Mouse (Mus musculus) forebrain, embryonic 11.5 days (tissue): Measurements from ENCODE around the gene Tmem45b. TPM values are rescaled to one million over a fixed set of nuclear protein-coding genes. Genes with fewer than 3 reads are reported as not detected.

Experiments used
- ATAC-seq: fragments of 200-750 bp; cut with Nextera tagmentation; replicated peaks from 2 replicates; pipeline ENCODE4 v1.8.0; 2017; ENCODE audit warnings: moderate TSS enrichment; ENCODE audit not compliant: low FRiP score
- DNase-seq: peaks from one replicate; pipeline ENCODE4 v3.0.0-alpha.2; 2017; ENCODE audit warnings: low spot score
- H3K27ac ChIP-seq: fragments of 300-500 bp; sonication (generic); 2 replicates; pipeline ENCODE4 v1.5.1; 2014; ENCODE audit warnings: low read depth, low read length
- H3K27me3 ChIP-seq: fragments of 300-500 bp; sonication (generic); 2 replicates; pipeline ENCODE4 v1.6.1; 2014; ENCODE audit warnings: mild to moderate bottlenecking, low read length, mixed read lengths; ENCODE audit not compliant: control insufficient read depth, insufficient read depth
- H3K36me3 ChIP-seq: fragments of 300-500 bp; sonication (generic); 2 replicates; pipeline ENCODE4 v1.6.1; 2014; ENCODE audit warnings: mild to moderate bottlenecking, low read length, moderate library complexity, mixed read lengths; ENCODE audit not compliant: control insufficient read depth, insufficient read depth
- H3K4me1 ChIP-seq: fragments of 300-500 bp; sonication (generic); replicated peaks from 2 replicates; pipeline ENCODE4 v1.6.1; 2014; ENCODE audit warnings: low read length, mixed read lengths; ENCODE audit not compliant: control insufficient read depth, insufficient read depth
- H3K4me2 ChIP-seq: fragments of 300-500 bp; sonication (generic); 2 replicates; pipeline ENCODE4 v1.6.1; 2014; ENCODE audit warnings: low read depth, mild to moderate bottlenecking, low read length, moderate library complexity, mixed read lengths; ENCODE audit not compliant: severe bottlenecking
- H3K4me3 ChIP-seq: fragments of 300-500 bp; sonication (generic); 2 replicates; pipeline ENCODE4 v1.5.1; 2014; ENCODE audit warnings: low read depth, low read length
- H3K9ac ChIP-seq: fragments of 300-500 bp; sonication (generic); 2 replicates; pipeline ENCODE4 v1.6.1; 2014; ENCODE audit warnings: low read length
- H3K9me3 ChIP-seq: fragments of 300-500 bp; sonication (generic); 2 replicates; pipeline ENCODE4 v1.6.1; 2016; ENCODE audit warnings: low read length, mixed read lengths; ENCODE audit not compliant: control insufficient read depth
- WGBS: fragments of 180-500 bp; shearing (Covaris S2); extraction: QIAGEN DNeasy Blood & Tissue Kit; methylation state at CpG from one replicate; pipeline ENCODE4 v1.1.7; 2014; 5-methylcytosine and 5-hydroxymethylcytosine counted together
- polyA plus RNA-seq: library from polyadenylated mRNA; unstranded; fragments of >200 nt; fragmentation: Nextera tagmentation; extraction: Ambion mirVana; gene quantifications from 2 replicates; pipeline ENCODE4 v1.2.1, GENCODE M21; 2014

Gene Tmem45b
- polyA plus RNA-seq, 1 experiment from 2014 or later = not detected

DNA sequence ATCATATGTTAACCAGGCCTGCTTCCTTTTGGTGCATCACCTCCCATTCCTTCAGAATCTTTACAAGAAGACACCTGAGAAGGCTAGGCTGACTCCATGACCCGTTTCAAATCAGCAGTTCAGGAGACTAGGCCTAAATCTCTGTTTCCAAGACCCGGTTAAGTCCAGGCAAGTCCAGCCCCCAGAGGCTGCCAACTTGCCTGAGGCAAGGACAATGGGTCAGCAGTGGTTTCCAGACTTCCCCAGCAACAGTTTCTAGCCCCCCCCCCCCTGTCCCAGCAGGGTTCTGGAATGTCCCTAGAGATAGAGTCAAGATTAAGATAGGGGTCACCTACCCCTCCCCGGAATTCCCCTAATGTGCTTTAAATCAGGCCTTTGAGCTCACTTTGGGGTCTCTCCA is 22.8 kb downstream of the Tmem45b start:
- 86% methylated on average over 3 of the region's 3 CpGs for WGBS

DNA sequence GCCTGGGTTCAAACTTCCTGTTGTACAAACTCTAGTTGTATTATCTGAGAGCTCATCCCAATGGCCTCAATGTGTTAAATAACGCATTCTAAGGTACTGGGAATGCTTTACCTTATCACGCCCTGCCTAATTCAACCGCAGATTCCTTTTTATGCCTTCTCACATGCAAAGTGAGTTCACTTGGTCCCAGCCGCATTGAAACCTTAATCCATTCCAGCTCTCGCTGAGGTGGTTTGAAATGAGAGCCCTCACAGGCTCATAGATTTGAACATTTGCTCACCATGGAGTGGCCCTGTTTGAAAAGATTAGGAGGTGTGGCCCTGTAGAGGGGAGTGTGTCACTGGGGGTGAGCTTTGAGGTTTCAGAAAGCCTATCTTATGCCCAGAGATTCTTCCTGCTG is 23.9 kb downstream of the Tmem45b start:
- H3K9me3 ChIP-seq = no peaks in the 10 kb centered on the region
- no peaks in the 10 kb centered on the region for H3K27me3 ChIP-seq
- H3K4me2 ChIP-seq = no peak overlapping the region
- no peaks in the 10 kb centered on the region for H3K36me3 ChIP-seq
- 83% methylated on average over 5 of the region's 5 CpGs for WGBS
- ATAC-seq (no peak), DNase-seq (no peak)
- no peaks in the 10 kb centered on the region for H3K4me1 ChIP-seq
- H3K4me3 ChIP-seq = no peak overlapping the region
- H3K9ac ChIP-seq = no peak overlapping the region
- no peak overlapping the region for H3K27ac ChIP-seq

More for the DNA sequence above, 22.8 kb downstream of the Tmem45b start:
- Histone ChIP-seq H3K27ac (no peak overlapping the region), H3K4me3 (no peak overlapping the region), H3K36me3 (no peaks in the 10 kb centered on the region), H3K4me1 (no peaks in the 10 kb centered on the region), H3K9me3 (no peaks in the 10 kb centered on the region), H3K9ac (no peak overlapping the region), H3K27me3 (no peaks in the 10 kb centered on the region), H3K4me2 (no peak overlapping the region)
- no peak for ATAC-seq
- DNase-seq = no peak

DNA sequence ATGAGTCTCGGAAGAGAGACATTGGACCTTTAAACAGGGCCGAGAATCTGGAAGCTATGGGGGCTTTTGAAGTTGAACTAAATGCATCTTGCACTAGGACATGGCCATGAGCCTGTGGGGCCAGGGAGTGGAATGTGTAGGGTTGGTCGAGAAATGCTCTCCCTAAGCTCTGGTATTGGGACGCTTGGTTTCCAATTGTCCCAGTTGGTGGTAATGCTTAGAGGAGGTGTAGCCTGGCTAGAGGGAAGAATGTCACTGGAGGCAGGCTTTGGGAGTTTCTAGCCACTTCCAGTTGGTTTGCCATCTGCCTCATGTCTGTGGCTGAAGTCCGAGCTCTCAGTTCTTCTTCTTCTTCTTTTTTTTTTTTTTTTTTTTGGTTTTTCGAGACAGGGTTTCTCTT is 24.9 kb downstream of the Tmem45b start:
- no peak for DNase-seq
- no peaks in the 10 kb centered on the region for H3K4me1 ChIP-seq
- H3K9me3 ChIP-seq = no peaks in the 10 kb centered on the region
- 87% methylated on average over 5 of the region's 6 CpGs for WGBS
- H3K4me2 ChIP-seq = no peak overlapping the region
- H3K9ac ChIP-seq = no peak overlapping the region
- H3K36me3 ChIP-seq = no peaks in the 10 kb centered on the region
- no peak overlapping the region for H3K4me3 ChIP-seq
- ATAC-seq = no peak
- H3K27me3 ChIP-seq = no peaks in the 10 kb centered on the region
- H3K27ac ChIP-seq = no peak overlapping the region

DNA sequence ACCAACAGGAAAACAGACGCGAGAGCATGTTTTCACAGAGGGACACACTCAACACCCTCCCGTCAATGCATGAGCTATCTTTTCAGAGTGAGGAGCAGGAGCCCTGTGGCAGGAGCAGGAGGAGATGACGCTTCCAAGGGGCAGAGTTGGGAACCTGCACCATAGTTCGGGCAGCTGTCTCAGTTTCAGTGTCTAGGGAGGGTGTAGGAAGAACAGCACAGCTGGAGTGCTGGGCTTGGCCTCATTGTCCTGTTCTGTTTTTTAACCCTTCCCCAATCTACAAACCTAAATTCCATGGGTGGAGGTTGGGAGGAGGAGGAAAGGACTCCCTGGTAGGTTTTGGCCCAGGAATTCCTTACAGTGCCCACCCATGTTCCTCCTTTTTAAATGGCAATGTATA is 25.4 kb downstream of the Tmem45b start:
- no peaks in the 10 kb centered on the region for H3K4me1 ChIP-seq
- H3K9me3 ChIP-seq = no peaks in the 10 kb centered on the region
- no peaks in the 10 kb centered on the region for H3K27me3 ChIP-seq
- no peak overlapping the region for H3K9ac ChIP-seq
- DNase-seq = no peak
- ATAC-seq = no peak
- H3K4me2 ChIP-seq = no peak overlapping the region
- no peaks in the 10 kb centered on the region for H3K36me3 ChIP-seq
- H3K27ac ChIP-seq = no peak overlapping the region
- WGBS = 72% methylated on average over 5 of the region's 5 CpGs
- no peak overlapping the region for H3K4me3 ChIP-seq

DNA sequence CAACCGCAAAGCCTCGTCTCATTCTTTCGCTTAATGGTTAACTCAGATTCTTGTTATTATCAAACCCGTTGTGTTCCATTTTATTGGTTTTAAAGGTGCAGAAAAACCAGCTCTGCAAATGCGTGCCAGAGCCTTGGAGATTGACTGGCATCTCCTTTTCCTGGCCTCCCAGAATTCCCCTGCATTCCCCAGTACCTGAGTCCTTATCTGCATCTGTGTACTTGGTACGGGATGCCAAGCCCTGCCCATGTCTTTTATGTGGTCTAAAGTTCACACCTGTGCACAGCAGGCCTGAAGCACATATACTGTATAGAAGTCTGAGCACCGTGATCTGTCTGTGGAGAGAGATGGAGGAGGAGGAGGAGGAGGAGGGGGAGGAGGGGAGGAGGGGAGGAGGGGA is 26.4 kb downstream of the Tmem45b start:
- no peaks in the 10 kb centered on the region for H3K9me3 ChIP-seq
- H3K4me3 ChIP-seq = no peak overlapping the region
- H3K4me2 ChIP-seq = no peak overlapping the region
- 86% methylated on average over 7 of the region's 7 CpGs for WGBS
- H3K27me3 ChIP-seq = no peaks in the 10 kb centered on the region
- H3K9ac ChIP-seq = no peak overlapping the region
- no peaks in the 10 kb centered on the region for H3K36me3 ChIP-seq
- no peak for ATAC-seq
- H3K27ac ChIP-seq = no peak overlapping the region
- no peaks in the 10 kb centered on the region for H3K4me1 ChIP-seq
- no peak for DNase-seq

DNA sequence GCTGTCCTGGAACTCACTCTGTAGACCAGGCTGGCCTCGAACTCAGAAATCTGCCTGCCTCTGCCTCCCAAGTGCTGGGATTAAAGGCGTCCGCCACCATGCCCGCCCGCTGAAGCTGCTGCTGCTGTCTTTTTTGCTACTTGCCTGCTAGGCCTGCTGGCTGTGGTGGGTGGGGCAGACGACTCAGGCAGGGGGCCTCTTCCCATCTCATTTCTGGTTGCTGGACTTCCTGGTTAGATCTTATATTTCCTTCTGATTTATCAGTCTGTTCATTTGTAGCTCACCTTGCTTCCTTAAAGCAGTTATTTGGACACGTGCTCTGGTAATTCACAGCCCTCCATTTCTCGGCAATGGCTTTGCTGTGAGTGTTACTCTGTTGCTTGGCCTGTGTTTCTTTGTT is 28.8 kb downstream of the Tmem45b start:
- Histone ChIP-seq H3K27me3 (no peaks in the 10 kb centered on the region), H3K4me3 (no peak overlapping the region), H3K27ac (no peak overlapping the region), H3K4me1 (no peaks in the 10 kb centered on the region), H3K4me2 (no peak overlapping the region), H3K36me3 (no peaks in the 10 kb centered on the region), H3K9ac (no peak overlapping the region), H3K9me3 (no peaks in the 10 kb centered on the region)
- no peak for ATAC-seq
- DNase-seq = no peak
- 87% methylated on average over 8 of the region's 8 CpGs for WGBS

DNA sequence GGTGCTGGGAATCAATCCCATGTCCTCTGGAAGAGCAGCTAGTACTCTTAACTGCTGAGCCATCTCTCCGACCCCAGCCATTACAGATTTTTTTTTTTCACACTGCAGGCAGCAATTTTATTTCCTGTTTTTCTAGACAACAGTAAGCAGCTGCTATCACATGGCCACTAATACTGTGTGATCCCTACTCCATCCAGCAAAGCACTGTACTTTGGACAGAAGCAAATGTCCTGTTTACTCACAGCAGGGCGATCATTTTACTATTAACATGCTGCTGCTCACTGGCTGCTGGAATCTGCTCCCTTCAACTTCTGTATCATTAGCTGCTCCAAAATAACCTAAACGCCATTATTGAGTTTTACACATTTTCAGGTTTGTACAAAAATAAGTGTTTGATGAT is 30.8 kb downstream of the Tmem45b start:
- Histone ChIP-seq H3K9me3 (no peaks in the 10 kb centered on the region), H3K4me2 (no peak overlapping the region), H3K4me3 (no peak overlapping the region), H3K27me3 (no peaks in the 10 kb centered on the region), H3K36me3 (no peaks in the 10 kb centered on the region), H3K27ac (no peak overlapping the region), H3K9ac (no peak overlapping the region), H3K4me1 (no peaks in the 10 kb centered on the region)
- WGBS = 81% methylated on average over 3 of the region's 3 CpGs
- DNase-seq (no peak), ATAC-seq (no peak)

DNA sequence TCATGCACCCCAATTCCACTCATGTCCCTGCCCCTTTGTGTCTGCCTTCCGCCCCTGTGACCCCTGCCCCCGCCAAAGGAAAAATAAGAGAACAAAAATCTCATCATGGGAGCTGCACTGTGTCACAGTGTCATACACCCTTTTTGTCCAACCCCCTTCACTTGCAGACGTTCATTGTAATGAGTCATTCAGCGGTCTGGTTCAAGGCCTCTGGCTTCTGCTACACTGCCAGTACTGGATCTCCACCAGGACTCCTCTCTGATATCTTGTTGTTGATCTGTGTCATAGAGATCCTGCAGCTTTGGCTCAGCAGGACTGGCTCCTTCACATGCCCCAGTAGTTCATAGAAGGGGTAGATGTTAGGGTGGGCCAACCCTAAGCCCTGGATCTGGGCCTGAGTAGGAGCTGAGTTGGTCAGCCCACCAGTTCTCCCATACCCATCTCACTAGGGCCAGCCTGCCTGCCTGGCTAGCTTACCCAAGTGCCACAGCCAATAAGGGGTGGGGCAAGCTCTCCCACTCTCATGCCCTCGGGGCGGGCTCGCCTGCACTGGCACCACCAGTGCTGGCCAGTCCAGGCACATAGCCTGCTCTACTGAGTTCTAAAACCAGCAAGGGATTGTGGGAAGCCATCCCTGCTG is 31.8 kb downstream of the Tmem45b start:
- ATAC-seq = no peak
- WGBS = 85% methylated on average over 7 of the region's 7 CpGs

DNA sequence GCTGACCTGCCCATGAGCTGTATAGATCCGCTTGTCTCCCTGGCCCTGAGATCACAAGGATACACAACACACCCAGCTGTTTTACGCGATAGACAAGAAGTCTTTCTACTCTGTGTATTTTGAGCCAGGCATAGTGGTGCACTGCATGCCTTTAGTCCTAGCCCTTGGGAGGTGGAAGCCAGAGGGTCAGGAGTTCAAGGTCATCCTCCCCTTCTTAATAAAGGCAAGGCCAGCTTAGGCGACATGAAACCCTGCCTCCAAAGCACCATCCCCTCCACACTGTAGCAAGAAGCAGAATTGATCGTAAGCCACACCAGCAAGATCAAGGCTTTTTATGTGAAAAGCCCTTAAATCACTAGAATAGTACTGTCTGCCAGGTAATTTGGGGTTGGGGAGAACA is 32.5 kb downstream of the Tmem45b start:
- 84% methylated on average over 5 of the region's 5 CpGs for WGBS
- no peaks in the 10 kb centered on the region for H3K9me3 ChIP-seq
- no peak overlapping the region for H3K4me3 ChIP-seq
- no peak overlapping the region for H3K4me2 ChIP-seq
- H3K9ac ChIP-seq = no peak overlapping the region
- H3K36me3 ChIP-seq = no peaks in the 10 kb centered on the region
- H3K27ac ChIP-seq = no peak overlapping the region
- no peaks in the 10 kb centered on the region for H3K27me3 ChIP-seq
- DNase-seq = no peak
- no peaks in the 10 kb centered on the region for H3K4me1 ChIP-seq
- no peak for ATAC-seq

More for the DNA sequence above, 31.8 kb downstream of the Tmem45b start:
- H3K9ac ChIP-seq = no peak overlapping the region
- no peaks in the 10 kb centered on the region for H3K4me1 ChIP-seq
- H3K9me3 ChIP-seq = no peaks in the 10 kb centered on the region
- H3K36me3 ChIP-seq = no peaks in the 10 kb centered on the region
- DNase-seq = no peak
- H3K4me3 ChIP-seq = no peak overlapping the region
- no peak overlapping the region for H3K4me2 ChIP-seq
- H3K27me3 ChIP-seq = no peaks in the 10 kb centered on the region
- H3K27ac ChIP-seq = no peak overlapping the region
